Mouse (Mus musculus) right cerebral cortex, adult 18-20 months (tissue): ENCODE results near the gene 4933424G06Rik.

Experiments used
- DNase-seq: peaks from one replicate; pipeline ENCODE4 v3.0.0; 2022; ENCODE audit warnings: mixed read lengths

The 4933424G06Rik gene

GRCm38 (mm10) chr1:36711104-36711503, 1.2 kb downstream of the 4933424G06Rik start:
- no peak for DNase-seq

GRCm38 (mm10) chr1:36714311-36714710, 4.4 kb downstream of the 4933424G06Rik start, which contains the start of gene Actr1b:
Gene Actr1b, minus strand, starts transcription at chr1:36714422.
- no peak for DNase-seq

- no peak for DNase-seq
These were observed 8.8 kb downstream of the 4933424G06Rik start for GRCm38 (mm10) chr1:36718786-36719185.

- no peak for DNase-seq
These were observed 13.5 kb downstream of the 4933424G06Rik start for GRCm38 (mm10) chr1:36723146-36724056.

- no peak for DNase-seq
These were observed 14.1 kb downstream of the 4933424G06Rik start for GRCm38 (mm10) chr1:36724057-36724431.

- DNase-seq = peak; percentile 81
These were observed 27.4 kb downstream of the 4933424G06Rik start for GRCm38 (mm10) chr1:36737300-36737699.

GRCm38 (mm10) chr1:36739231-36739630, 29.3 kb downstream of the 4933424G06Rik start:
- no peak for DNase-seq

GRCm38 (mm10) chr1:36743046-36743445, 33.1 kb downstream of the 4933424G06Rik start:
- DNase-seq = no peak

- DNase-seq = peak; percentile 70
These were observed 34.5 kb downstream of the 4933424G06Rik start for GRCm38 (mm10) chr1:36744268-36744944.

GRCm38 (mm10) chr1:36745661-36746060, 35.7 kb downstream of the 4933424G06Rik start:
- DNase-seq = no peak

- DNase-seq = no peak
These were observed 36.5 kb downstream of the 4933424G06Rik start for GRCm38 (mm10) chr1:36746452-36746851.

- DNase-seq = no peak
These were observed 44.2 kb downstream of the 4933424G06Rik start for GRCm38 (mm10) chr1:36753932-36754675.

- DNase-seq = no peak
These were observed 48.6 kb downstream of the 4933424G06Rik start for GRCm38 (mm10) chr1:36758553-36758952.

- no peak for DNase-seq
These were observed 49.1 kb downstream of the 4933424G06Rik start for GRCm38 (mm10) chr1:36759076-36759475.

GRCm38 (mm10) chr1:36760401-36760800, 50.5 kb downstream of the 4933424G06Rik start:
- no peak for DNase-seq

- no peak for DNase-seq
These were observed 51.1 kb downstream of the 4933424G06Rik start for GRCm38 (mm10) chr1:36761061-36761460.

GRCm38 (mm10) chr1:36761568-36761967, 51.6 kb downstream of the 4933424G06Rik start, which contains the start of gene Zap70:
Gene Zap70, plus strand, starts transcription at chr1:36761798.
- DNase-seq = no peak

- DNase-seq = no peak
These were observed 56.7 kb downstream of the 4933424G06Rik start for GRCm38 (mm10) chr1:36766431-36767205.

GRCm38 (mm10) chr1:36767321-36767720, 57.4 kb downstream of the 4933424G06Rik start:
- no peak for DNase-seq

GRCm38 (mm10) chr1:36768786-36769185, 58.8 kb downstream of the 4933424G06Rik start:
- no peak for DNase-seq

GRCm38 (mm10) chr1:36769951-36770350, 60.0 kb downstream of the 4933424G06Rik start:
- DNase-seq = no peak

- no peak for DNase-seq
These were observed 61.0 kb downstream of the 4933424G06Rik start for GRCm38 (mm10) chr1:36770998-36771397.
